Mouse (Mus musculus) A20 (cell line): ENCODE results near the gene Zfp273.
"Not testable (repeated sequence)": the region's sequence is repeated elsewhere in the genome, so short reads cannot be mapped to it uniquely, and the experiment has no call there.

Source experiments
- DNase-seq: peaks from one replicate; pipeline ENCODE4 v3.0.0-alpha.2; 2011; ENCODE audit warnings: low read depth, low spot score

The Zfp273 gene

GRCm38 (mm10) chr13:67864764-67865350 is 51.3 kb downstream of the Zfp273 start:
- no peak for DNase-seq

DNA sequence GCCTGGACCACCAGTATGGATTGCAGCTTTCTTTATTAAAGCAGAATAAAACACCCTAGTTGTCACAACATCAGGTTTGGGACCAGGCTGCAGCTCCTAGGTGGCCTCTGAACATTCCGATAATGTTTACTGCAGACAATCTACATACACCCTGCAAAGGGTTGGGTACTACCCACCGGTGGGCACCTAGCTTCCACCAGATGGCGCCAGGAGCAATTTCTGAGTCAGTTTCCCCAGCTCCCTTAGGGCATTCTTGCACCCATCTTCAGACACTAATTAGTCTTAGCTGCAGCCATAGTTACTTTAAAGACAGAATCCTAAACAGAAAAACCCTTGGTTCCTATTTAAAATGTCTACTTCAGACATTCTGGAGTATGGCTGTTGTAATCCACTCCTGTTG is 54.4 kb downstream of the Zfp273 start:
- peak; percentile 37 for DNase-seq

DNA sequence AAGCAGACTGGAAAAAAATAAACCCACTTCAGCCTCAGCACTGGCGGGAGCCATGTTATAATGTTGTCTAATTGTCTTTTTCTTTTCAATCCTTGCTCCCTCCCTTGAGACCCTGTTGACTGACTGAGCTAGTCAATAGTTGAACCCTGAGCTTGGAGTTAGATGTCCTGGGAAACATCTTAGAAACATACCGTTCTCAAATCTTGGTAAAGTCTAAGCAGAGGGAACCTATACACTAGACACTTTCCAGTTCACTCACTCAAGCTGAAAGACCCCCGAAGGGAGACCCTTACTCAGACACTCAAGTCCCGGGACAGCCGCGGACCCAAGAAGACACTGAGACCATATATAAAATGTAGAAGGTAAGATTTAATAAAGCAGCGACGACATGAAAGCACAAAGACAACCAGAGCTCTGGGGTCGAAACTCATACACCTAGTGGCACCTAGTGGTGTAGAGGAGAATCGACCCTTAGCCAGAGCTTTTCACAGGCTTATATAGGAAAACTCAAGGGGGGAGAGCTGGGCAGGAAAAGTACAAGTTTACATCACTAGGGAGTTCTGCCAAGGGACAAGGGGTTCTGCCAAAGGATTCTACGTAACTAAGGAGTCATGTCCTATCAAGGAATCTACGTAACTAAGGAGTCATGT is 62.6 kb downstream of the Zfp273 start:
- DNase-seq = not testable (repeated sequence)
